Mouse (Mus musculus): ENCODE data around the gene Wwox. TPM values are rescaled to one million over a fixed set of nuclear protein-coding genes. Genes with fewer than 3 reads are reported as not detected.
A peak's percentile ranks its signal among the peaks of the same experiment; 100 is the strongest.

Wwox gene
- polyA plus RNA-seq, 1 experiment from 2014 or later = 11.0 TPM

DNA sequence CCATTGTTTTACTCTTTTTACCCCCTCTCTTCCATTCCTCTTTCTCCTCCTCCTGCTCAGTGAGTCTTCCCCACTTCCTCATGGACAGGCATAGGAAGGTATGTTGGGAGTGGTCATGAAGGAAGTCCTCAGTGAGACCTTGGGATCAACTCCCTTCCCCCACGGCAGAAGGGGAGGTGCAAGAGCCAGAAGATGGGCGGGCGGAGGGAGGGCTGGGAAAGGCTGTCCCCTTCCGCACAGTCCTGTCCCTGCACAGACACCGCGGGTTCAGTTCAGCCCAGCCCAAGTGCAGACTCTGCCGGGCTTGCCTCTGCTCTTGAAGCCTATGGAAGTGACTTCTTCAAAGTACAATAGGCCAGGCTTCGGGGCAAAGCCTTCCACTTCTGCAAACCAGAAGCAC is 38.3 kb downstream of the Wwox start:
- DNase-seq (ENCODE audit: low spot score) (no peak), ATAC-seq (ENCODE audit: low read depth) (no peak)
- Histone ChIP-seq H3K9me3 (ENCODE audit: control insufficient read depth, low read length) (no peaks in the 10 kb centered on the region), H3K36me3 (ENCODE audit: control insufficient read depth, insufficient read depth, low read length) (no peaks in the 10 kb centered on the region), H3K4me2 (ENCODE audit: low read depth, low read length) (no peak overlapping the region), H3K27ac (replicated peaks; ENCODE audit: low read depth, low read length) (no peak overlapping the region), H3K4me3 (ENCODE audit: low read depth, low read length) (no peak overlapping the region), H3K27me3 (replicated peaks; ENCODE audit: control insufficient read depth, insufficient read depth, low read length) (no peaks in the 10 kb centered on the region), H3K4me1 (ENCODE audit: control insufficient read depth, insufficient read depth, low read length) (no peaks in the 10 kb centered on the region; the same call in 1 of the 2 replicates), H3K9ac (ENCODE audit: low read depth, low read length) (no peak overlapping the region)
- WGBS = 78% methylated on average over 8 of the region's 8 CpGs

DNA sequence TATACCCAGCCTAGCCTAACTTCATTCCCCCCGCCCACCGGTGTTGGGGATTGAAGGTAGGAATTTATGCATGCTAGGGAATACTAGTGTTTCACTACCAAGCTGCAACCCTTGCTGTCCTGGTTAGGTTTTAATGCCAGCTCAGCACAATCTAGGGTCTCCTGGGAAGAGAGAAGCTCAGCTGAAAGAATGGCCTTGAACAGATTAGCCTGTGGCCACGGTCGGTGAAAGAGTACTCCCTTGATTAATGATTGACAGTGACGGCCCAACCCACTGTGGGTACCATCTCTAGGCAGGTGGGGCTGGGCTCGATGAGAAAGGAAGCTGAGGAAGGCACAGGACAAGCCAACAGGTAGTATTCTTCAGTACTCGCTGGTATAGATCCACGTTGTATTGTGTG is 40.3 kb downstream of the Wwox start:
- DNase-seq (ENCODE audit: low spot score) (no peak), ATAC-seq (ENCODE audit: low read depth) (no peak)
- no peaks in the 10 kb centered on the region for H3K36me3 ChIP-seq (ENCODE audit: control insufficient read depth, insufficient read depth, low read length)
- H3K4me3 ChIP-seq (ENCODE audit: low read depth, low read length) = no peak overlapping the region
- WGBS = 66% methylated on average over 8 of the region's 8 CpGs
- H3K9me3 ChIP-seq (ENCODE audit: control insufficient read depth, low read length) = no peaks in the 10 kb centered on the region
- H3K4me2 ChIP-seq (ENCODE audit: low read depth, low read length) = no peak overlapping the region
- H3K9ac ChIP-seq (ENCODE audit: low read depth, low read length) = no peak overlapping the region
- no peaks in the 10 kb centered on the region; the same call in 1 of the 2 replicates for H3K4me1 ChIP-seq (ENCODE audit: control insufficient read depth, insufficient read depth, low read length)
- H3K27me3 ChIP-seq (replicated peaks; ENCODE audit: control insufficient read depth, insufficient read depth, low read length) = no peaks in the 10 kb centered on the region
- H3K27ac ChIP-seq (replicated peaks; ENCODE audit: low read depth, low read length) = no peak overlapping the region

DNA sequence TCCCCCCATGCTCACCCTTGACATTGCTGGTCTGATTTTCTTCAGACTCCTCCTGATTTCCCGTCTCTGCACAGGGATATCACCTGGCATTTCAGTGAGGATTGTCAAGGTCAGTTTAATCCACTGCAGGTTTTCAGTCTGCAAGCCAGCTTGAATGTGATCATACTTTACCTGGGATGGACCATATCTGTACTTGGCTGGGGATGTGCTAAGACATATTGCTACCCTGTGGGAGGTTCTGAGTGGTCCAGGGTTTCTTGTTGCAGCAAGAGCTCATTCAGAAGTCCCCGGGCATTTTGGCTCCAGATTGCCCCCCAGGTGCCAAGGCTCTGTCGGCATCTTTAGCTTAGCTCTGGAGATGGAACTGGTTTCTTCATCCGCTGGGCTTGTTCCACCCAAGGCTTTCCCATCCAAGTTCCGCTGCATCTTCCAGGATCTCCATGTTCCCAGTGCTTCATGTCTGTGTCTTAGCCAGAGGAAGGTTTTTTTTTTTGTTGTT is 52.3 kb downstream of the Wwox start:
- Histone ChIP-seq H3K9me3 (ENCODE audit: control insufficient read depth, low read length) (no peaks in the 10 kb centered on the region), H3K4me1 (ENCODE audit: control insufficient read depth, insufficient read depth, low read length) (no peaks in the 10 kb centered on the region), H3K27ac (replicated peaks; ENCODE audit: low read depth, low read length) (no peak overlapping the region), H3K4me2 (ENCODE audit: low read depth, low read length) (no peak overlapping the region), H3K9ac (ENCODE audit: low read depth, low read length) (no peak overlapping the region), H3K4me3 (ENCODE audit: low read depth, low read length) (no peak overlapping the region), H3K27me3 (replicated peaks; ENCODE audit: control insufficient read depth, insufficient read depth, low read length) (no peaks in the 10 kb centered on the region), H3K36me3 (ENCODE audit: control insufficient read depth, insufficient read depth, low read length) (no peaks in the 10 kb centered on the region)
- ATAC-seq (ENCODE audit: low read depth) (no peak), DNase-seq (ENCODE audit: low spot score) (no peak)
- 91% methylated on average over 5 of the region's 5 CpGs for WGBS

DNA sequence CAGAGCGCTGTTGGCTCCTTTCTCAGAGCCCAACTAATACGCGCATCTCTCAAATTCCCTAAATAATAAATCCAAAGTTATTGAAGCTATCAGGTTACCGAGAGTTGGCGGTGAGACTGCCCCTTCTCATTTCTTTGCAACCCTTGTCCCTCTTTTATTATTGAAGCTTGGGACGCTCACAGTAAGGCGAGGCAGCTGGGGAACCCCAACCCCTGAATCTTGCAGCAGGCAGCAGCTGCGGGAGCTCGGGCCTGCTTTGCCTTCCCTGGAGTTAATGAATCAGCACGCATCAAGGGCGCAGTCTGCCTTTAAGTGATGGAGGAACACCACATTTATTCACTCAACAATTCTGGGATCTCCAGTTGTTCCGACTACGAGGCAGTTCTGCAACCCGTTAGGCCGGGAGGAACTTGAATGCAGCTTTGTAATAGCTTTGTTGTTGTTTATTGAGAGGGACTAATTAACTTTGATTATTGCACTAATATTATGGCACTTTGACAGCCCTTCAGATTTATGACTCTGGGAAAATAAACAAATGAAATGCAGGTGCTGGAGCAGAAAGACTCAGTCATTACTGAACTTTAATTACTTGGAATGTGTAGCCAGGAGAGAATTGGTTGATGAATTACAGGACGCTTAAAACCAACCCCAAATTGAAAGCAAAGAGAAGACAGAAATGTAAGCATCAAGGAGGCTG is 60.1 kb downstream of the Wwox start:
- no peaks in the 10 kb centered on the region for H3K9me3 ChIP-seq (ENCODE audit: control insufficient read depth, low read length)
- ATAC-seq (ENCODE audit: low read depth) (peak; percentile 33; the same call in 1 of the 2 replicates), DNase-seq (ENCODE audit: low spot score) (peak; percentile 56)
- H3K4me3 ChIP-seq (ENCODE audit: low read depth, low read length) = no peak overlapping the region
- 35% methylated on average over 16 of the region's 16 CpGs for WGBS
- H3K4me1 ChIP-seq (ENCODE audit: control insufficient read depth, insufficient read depth, low read length) = peaks cover 19% of the 10 kb centered on the region
- H3K27me3 ChIP-seq (replicated peaks; ENCODE audit: control insufficient read depth, insufficient read depth, low read length) = no peaks in the 10 kb centered on the region
- no peaks in the 10 kb centered on the region for H3K36me3 ChIP-seq (ENCODE audit: control insufficient read depth, insufficient read depth, low read length)
- H3K9ac ChIP-seq (ENCODE audit: low read depth, low read length) = no peak overlapping the region
- no peak overlapping the region for H3K4me2 ChIP-seq (ENCODE audit: low read depth, low read length)
- H3K27ac ChIP-seq (replicated peaks; ENCODE audit: low read depth, low read length) = no peak overlapping the region

DNA sequence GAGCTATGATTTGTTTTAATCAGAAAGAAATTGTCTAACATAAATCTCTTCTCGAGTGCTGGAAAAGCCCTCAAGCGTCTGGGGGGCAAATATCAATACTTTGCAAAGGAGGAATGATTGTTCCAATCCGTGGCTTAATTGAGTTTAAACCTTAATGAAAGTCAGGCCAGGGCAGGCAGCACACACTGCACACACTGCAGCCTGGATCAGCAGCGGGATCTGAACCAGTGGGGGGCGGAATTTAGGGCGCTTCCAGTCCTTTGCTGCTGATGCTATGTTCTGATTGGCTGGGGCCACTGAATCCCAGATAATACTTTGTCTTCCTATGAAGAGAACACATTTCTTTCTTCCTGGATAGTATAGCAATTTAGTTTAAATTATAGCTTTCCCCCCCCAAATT is 62.5 kb downstream of the Wwox start:
- no peak overlapping the region for H3K4me3 ChIP-seq (ENCODE audit: low read depth, low read length)
- no peak overlapping the region for H3K4me2 ChIP-seq (ENCODE audit: low read depth, low read length)
- H3K9ac ChIP-seq (ENCODE audit: low read depth, low read length) = no peak overlapping the region
- DNase-seq (ENCODE audit: low spot score) = peak; percentile 32
- ATAC-seq (ENCODE audit: low read depth) = no peak
- 0 out of 2 replicates have a peak, but pooled peaks cover 2% of the 10 kb centered on the region for H3K27me3 ChIP-seq (replicated peaks; ENCODE audit: control insufficient read depth, insufficient read depth, low read length)
- H3K9me3 ChIP-seq (ENCODE audit: control insufficient read depth, low read length) = no peaks in the 10 kb centered on the region
- no peak overlapping the region for H3K27ac ChIP-seq (replicated peaks; ENCODE audit: low read depth, low read length)
- no peaks in the 10 kb centered on the region for H3K36me3 ChIP-seq (ENCODE audit: control insufficient read depth, insufficient read depth, low read length)
- H3K4me1 ChIP-seq (ENCODE audit: control insufficient read depth, insufficient read depth, low read length) = peaks cover 31% of the 10 kb centered on the region
- WGBS = 33% methylated on average over 6 of the region's 6 CpGs

DNA sequence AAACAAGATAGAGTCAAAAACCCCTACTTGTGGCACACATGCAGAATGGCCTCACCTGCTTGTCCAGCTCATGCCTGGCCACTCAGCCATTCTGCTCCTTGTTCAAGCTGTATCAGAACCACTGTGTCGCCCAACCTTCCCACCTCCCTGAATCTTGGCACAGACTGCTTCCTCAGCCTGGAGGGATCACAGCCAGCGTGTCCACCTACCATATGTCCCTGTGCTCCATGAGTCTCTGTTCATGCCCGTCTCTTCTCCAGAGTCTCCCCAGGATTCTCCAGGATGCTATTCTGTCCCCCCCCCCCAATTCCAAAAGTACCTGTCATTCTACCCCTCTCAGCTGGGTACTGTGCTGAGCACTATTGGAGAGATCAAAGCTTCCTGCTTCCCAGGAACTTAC is 63.7 kb downstream of the Wwox start:
- ATAC-seq (ENCODE audit: low read depth) = no peak
- WGBS = 77% methylated on average over 3 of the region's 3 CpGs

DNA sequence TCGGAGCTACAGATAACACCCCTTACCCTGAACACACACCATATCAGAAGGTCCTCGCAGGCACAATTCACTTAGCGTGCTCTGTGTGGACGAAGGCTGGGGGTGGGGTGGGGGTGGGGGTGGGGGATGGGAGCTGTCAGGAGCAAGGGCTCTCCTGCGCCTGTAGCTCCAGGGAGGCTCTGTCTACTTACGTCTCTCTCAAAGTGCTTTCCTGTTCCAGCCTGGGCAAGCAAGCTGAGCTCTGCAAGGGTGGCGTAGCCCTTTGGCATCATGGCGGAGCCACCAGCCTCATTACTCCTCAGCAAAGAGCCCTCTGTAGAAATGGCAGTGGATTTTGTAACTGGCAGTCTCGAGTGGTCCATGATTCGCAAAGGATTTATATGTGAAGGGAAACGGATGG is 65.4 kb downstream of the Wwox start:
- 0 out of 2 replicates have a peak, but pooled peaks cover 3% of the 10 kb centered on the region for H3K27me3 ChIP-seq (replicated peaks; ENCODE audit: control insufficient read depth, insufficient read depth, low read length)
- no peaks in the 10 kb centered on the region for H3K9me3 ChIP-seq (ENCODE audit: control insufficient read depth, low read length)
- H3K36me3 ChIP-seq (ENCODE audit: control insufficient read depth, insufficient read depth, low read length) = no peaks in the 10 kb centered on the region
- peaks cover 18% of the 10 kb centered on the region for H3K4me1 ChIP-seq (ENCODE audit: control insufficient read depth, insufficient read depth, low read length)
- peak overlapping the region; percentile 50 for H3K4me2 ChIP-seq (ENCODE audit: low read depth, low read length)
- 25% methylated on average over 11 of the region's 11 CpGs for WGBS
- ATAC-seq (ENCODE audit: low read depth) = peak; percentile 41; the same call in 1 of the 2 replicates
- H3K4me3 ChIP-seq (ENCODE audit: low read depth, low read length) = 0 out of 2 replicates have a peak overlapping the region, but pooled peaks have one; percentile 0
- H3K9ac ChIP-seq (ENCODE audit: low read depth, low read length) = peak overlapping the region; percentile 25; the same call in 1 of the 2 replicates
- H3K27ac ChIP-seq (replicated peaks; ENCODE audit: low read depth, low read length) = peak overlapping the region; percentile 80
- DNase-seq (ENCODE audit: low spot score) = peak; percentile 22

More for the DNA sequence above, 63.7 kb downstream of the Wwox start:
- H3K9me3 ChIP-seq (ENCODE audit: control insufficient read depth, low read length) = no peaks in the 10 kb centered on the region
- H3K27ac ChIP-seq (replicated peaks; ENCODE audit: low read depth, low read length) = no peak overlapping the region
- DNase-seq (ENCODE audit: low spot score) = no peak
- H3K27me3 ChIP-seq (replicated peaks; ENCODE audit: control insufficient read depth, insufficient read depth, low read length) = 0 out of 2 replicates have a peak, but pooled peaks cover 3% of the 10 kb centered on the region
- no peaks in the 10 kb centered on the region for H3K36me3 ChIP-seq (ENCODE audit: control insufficient read depth, insufficient read depth, low read length)
- H3K9ac ChIP-seq (ENCODE audit: low read depth, low read length) = no peak overlapping the region
- H3K4me3 ChIP-seq (ENCODE audit: low read depth, low read length) = no peak overlapping the region
- H3K4me2 ChIP-seq (ENCODE audit: low read depth, low read length) = no peak overlapping the region
- H3K4me1 ChIP-seq (ENCODE audit: control insufficient read depth, insufficient read depth, low read length) = peaks cover 31% of the 10 kb centered on the region

DNA sequence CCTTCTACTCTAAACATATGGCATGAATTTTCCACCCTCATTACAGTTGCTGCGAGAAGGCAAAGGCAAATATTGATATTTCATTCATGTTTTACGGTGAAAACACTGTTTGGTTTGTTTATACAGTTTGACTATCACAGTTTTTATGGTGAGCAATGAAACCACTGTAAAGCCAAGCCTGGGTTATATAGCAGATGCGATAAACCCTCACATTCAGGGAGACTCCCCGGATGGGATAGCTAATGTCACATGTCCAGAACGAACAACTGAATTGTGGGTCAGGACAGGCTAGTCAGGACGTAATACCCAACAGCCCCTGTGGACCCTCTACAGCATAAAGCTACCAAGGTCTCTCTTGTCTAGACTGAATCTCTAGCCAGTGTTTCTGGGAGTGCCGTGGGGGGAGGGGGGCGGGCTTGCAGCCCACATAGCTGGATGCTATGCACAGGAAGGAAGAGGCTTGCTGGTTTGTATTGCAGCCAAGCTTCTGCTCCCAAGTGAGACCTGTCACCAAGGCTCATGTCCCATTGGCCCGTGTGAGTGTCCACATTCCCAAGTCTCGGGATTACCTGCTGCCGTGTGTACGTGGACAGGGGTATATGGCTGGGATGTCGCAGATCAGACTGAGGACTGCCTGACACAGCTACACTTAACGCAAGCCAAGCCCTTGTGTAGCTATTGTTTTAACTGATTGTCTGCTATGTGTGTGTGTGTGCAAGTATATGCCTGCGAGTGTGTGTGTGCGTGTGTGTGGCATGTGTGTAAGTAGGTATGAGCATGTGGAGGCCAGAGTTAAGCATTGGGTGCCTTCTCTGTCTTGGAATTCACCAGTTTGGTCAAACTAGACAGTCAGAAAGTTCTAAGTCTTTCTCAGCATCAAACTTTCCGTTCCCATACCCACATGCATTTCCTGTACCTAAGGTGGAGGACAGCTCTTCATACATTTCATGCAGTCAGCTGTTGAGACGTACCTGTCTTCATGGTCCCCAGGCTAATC is 66.2 kb downstream of the Wwox start:
- no peak overlapping the region for H3K9ac ChIP-seq (ENCODE audit: low read depth, low read length)
- peaks cover 16% of the 10 kb centered on the region for H3K4me1 ChIP-seq (ENCODE audit: control insufficient read depth, insufficient read depth, low read length)
- 0 out of 2 replicates have a peak, but pooled peaks cover 3% of the 10 kb centered on the region for H3K27me3 ChIP-seq (replicated peaks; ENCODE audit: control insufficient read depth, insufficient read depth, low read length)
- DNase-seq (ENCODE audit: low spot score) = peak; percentile 63
- 59% methylated on average over 18 of the region's 18 CpGs for WGBS
- H3K36me3 ChIP-seq (ENCODE audit: control insufficient read depth, insufficient read depth, low read length) = no peaks in the 10 kb centered on the region
- peak; percentile 39; the same call in 1 of the 2 replicates for ATAC-seq (ENCODE audit: low read depth)
- H3K4me3 ChIP-seq (ENCODE audit: low read depth, low read length) = 0 out of 2 replicates have a peak overlapping the region, but pooled peaks have one; percentile 0
- H3K4me2 ChIP-seq (ENCODE audit: low read depth, low read length) = peak overlapping the region; percentile 50
- H3K27ac ChIP-seq (replicated peaks; ENCODE audit: low read depth, low read length) = peak overlapping the region; percentile 80
- no peaks in the 10 kb centered on the region for H3K9me3 ChIP-seq (ENCODE audit: control insufficient read depth, low read length)
